Mouse (Mus musculus) erythroblast, embryonic 14.5 days (primary cell): Measurements from ENCODE around the gene Ifrd2.

Experiments used
- GATA1 ChIP-seq: IDR thresholded peaks from 2 replicates; pipeline ENCODE4 v1.6.1; 2012; ENCODE audit warnings: low read length, inconsistent platforms, mixed read lengths
- TAL1 ChIP-seq: IDR thresholded peaks from 3 replicates; pipeline ENCODE4 v1.6.1; 2012; ENCODE audit warnings: low read length, inconsistent platforms, mixed read lengths

DNA sequence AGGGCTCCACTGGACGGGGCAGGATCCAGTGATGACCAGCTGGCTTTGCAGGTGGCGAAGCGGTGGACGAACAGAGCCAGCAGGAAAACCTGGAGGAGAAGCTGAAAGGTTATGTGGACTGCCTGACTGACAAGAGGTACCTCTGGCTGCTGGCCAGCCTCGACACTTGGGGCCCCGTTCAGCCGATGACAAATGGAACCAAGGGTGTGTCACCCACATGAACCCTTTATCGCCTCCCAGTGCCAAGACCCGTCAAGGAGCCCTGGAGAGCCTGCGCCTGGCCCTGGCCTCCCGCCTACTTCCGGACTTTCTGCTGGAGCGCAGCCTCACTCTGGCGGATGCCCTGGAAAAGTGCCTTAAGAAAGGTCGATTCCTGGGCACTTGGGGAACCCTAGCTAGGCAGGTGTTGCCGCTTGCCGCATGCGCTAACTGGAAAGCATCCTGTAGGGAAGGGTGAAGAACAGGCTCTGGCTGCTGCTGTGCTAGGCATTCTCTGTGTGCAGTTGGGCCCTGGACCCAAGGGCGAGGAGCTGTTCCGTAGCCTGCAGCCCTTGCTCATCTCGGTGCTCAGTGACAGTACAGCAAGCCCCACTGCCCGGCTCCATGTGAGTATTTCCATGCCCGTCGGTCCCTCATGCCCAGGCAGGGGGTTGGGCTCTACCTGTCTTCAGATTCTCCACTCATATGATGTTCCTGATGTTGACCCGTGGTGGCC, 2.8 kb downstream of the Ifrd2 start:
- TF ChIP-seq GATA1 (no peak), TAL1 (no peak)
